Mouse (Mus musculus): Measurements from ENCODE around the gene Leo1.

GRCm38 (mm10) chr9:75414204-75414603 is 27.1 kb upstream of the Leo1 start:
- TF ChIP-seq POLR2A (IDR thresholded peaks at IDR 0.05; ENCODE audit: insufficient read length, low read depth) = no peak
- no peak for TF ChIP-seq E2F4 (IDR thresholded peaks at IDR 0.05; ENCODE audit: insufficient read depth)
- no peak for TF ChIP-seq TCF12 (IDR thresholded peaks at IDR 0.05; ENCODE audit: insufficient read depth, poor library complexity, severe bottlenecking)
- TF ChIP-seq SRF (IDR thresholded peaks at IDR 0.05; ENCODE audit: control insufficient read depth, insufficient read length, low read depth) = no peak
- no peak for TF ChIP-seq MAX (IDR thresholded peaks at IDR 0.05; ENCODE audit: low read depth)
- no peak for TF ChIP-seq MYOD1 (IDR thresholded peaks at IDR 0.05; ENCODE audit: control insufficient read depth in 1 of 3, insufficient read length in 2 of 3, low read depth in 2 of 3)
- TF ChIP-seq MYOG (IDR thresholded peaks at IDR 0.05; ENCODE audit: control insufficient read depth in 1 of 3, insufficient read depth in 1 of 3, insufficient read length in 2 of 3, low read depth in 2 of 3) = no peak

Measured in myocyte (in vitro differentiated cells).